Mouse (Mus musculus) heart, postnatal 36 days (tissue): ENCODE data around the gene Acadm. TPM values are rescaled to one million over a fixed set of nuclear protein-coding genes. Genes with fewer than 3 reads are reported as not detected.

Experiments
- DNase-seq, 2 experiments: peaks; one replicate each; pipeline ENCODE4 v3.0.0; 2021 to 2022
- intact Hi-C: fragments of 180-260 bp; cut with DNase I; formaldehyde crosslinking; loops from one replicate; pipeline ENCODE4 v1.15.1; 2025
- total RNA-seq, 2 experiments: library from RNA; stranded (reverse); gene quantifications; 2 replicates each; pipeline ENCODE4 v1.2.3; 2021

The Acadm gene
- total RNA-seq, 2 experiments from 2014 or later = 1,212 to 1,313 TPM

DNA sequence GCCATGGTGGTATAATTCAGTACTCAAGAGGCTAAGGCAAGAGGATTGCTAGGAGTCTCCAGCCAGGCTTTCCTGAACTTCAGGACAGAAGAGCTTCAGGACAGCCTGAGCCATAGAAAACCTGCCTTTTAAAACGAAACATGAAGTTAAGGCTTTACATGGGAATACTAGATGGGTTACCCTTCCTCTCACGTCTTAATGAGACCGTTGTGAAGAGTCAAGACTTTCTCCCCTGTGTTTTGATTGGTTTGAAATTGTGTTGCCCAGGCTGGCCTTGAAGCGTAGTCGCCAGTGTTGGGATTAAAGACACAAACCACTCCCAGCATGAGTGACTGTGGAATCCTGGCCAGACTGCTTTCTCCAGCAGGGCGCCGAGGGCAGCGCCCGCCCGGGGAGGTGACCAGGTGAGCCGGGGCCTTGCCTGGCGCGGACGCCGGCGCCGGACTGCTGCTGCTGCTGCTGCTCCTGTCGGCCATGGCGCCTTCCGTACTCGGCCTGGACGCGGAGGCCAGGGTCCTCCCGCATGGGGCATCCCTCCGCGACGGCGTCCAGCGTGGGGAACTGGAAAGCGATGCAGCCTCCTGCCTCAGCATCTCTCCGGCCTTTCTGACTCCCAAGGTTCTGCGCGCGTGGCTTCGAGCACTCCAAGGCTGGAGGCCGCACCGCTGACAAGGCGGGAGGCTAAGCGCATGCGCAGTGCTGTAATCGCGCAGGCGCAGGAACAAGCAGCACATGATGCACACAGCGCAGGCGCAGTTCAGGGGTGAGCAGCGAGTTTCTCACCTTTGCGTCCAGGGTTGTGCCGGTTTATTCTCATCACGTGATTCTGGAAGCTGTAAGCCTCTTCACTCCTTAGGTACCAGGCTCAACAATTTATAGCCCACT, 38.9 kb downstream of the Acadm start:
- intact Hi-C loops = no loop called here
- no peak for DNase-seq

GRCm38 (mm10) chr3:153904586-153904985, 39.8 kb downstream of the Acadm start:
- intact Hi-C loops = no loop called here
- peak; percentile 28 to 29 for DNase-seq

GRCm38 (mm10) chr3:153902595-153902994, 41.8 kb downstream of the Acadm start:
- intact Hi-C loops = no loop called here
- no peak for DNase-seq

- intact Hi-C loops = no loop called here
- DNase-seq = no peak
These were observed 42.5 kb downstream of the Acadm start for GRCm38 (mm10) chr3:153901904-153902303.

- no peak for DNase-seq
- intact Hi-C loops = no loop called here
These were observed 47.2 kb downstream of the Acadm start for GRCm38 (mm10) chr3:153897216-153897615.

GRCm38 (mm10) chr3:153895454-153895853, 49.0 kb downstream of the Acadm start:
- intact Hi-C loops = no loop called here
- DNase-seq = no peak

GRCm38 (mm10) chr3:153889188-153889781, 55.1 kb downstream of the Acadm start:
- intact Hi-C loops = no loop called here
- no peak for DNase-seq

DNA sequence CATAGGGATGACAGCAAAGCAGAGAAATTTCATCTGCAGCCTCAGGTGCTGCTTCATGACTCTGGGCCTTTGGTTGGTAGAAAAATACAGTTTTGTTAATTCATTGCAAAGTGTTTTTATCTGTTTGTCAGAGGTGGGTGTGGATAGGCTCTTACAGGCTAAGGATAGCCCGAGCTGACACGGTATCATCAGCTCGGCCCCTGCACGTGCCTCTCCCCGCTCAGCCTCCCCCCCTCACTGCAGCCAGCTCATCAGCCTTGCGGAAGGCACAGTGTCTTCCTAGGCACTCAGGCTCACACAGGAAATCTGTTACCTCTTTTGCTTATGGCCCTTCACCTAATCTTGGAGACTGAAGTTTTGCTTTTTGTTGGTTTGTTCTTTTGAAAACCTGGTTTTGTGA, 56.3 kb downstream of the Acadm start:
- no peak for DNase-seq
- intact Hi-C loops = no loop called here

DNA sequence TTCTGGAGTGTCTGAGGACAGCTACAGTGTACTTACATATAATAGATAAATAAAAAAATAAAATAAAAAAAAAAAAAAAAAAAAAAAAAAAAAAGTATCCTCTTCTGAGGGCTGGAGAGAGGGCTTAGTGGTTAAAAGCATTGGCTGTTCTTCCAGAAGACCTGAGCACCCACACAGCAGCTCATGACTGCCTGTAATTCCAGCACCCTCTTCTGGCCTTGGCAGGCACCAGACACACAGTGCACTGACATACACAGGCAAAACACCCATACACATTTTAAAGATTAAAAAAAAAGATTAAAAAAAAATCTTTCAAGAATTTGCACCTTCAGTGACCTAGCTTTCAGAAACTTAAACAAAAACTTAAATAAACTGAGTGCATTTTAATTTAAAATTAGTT, 58.1 kb downstream of the Acadm start:
- DNase-seq = no peak
- intact Hi-C loops = no loop called here

Other genes starting within 250 kb of the Acadm start
- 1 to 10 TPM; 4.1 to 6.6 TPM for gene St6galnac3, start 219.5 kb downstream of the Acadm start, total RNA-seq
- not detected for gene Asb17, start 100.4 kb downstream of the Acadm start, total RNA-seq
- gene Msh4, start 38.5 kb downstream of the Acadm start, total RNA-seq = under 1 TPM in 1 of 2 experiments, not detected in 1; 0.14 TPM
- gene Rabggtb, start 31.6 kb downstream of the Acadm start, total RNA-seq = 10 to 100 TPM; 92.9 to 93.6 TPM
- gene Slc44a5, start 28.8 kb upstream of the Acadm start, total RNA-seq = not detected